Mouse (Mus musculus): ENCODE measurements around the gene Atoh8.

Atoh8 gene

GRCm38 (mm10) chr6:72254588-72255075, 19.3 kb upstream of the Atoh8 start:
- no peak for DNase-seq (ENCODE audit: low spot score)

GRCm38 (mm10) chr6:72253911-72254587, 18.7 kb upstream of the Atoh8 start:
- DNase-seq (ENCODE audit: low spot score) = no peak

DNA sequence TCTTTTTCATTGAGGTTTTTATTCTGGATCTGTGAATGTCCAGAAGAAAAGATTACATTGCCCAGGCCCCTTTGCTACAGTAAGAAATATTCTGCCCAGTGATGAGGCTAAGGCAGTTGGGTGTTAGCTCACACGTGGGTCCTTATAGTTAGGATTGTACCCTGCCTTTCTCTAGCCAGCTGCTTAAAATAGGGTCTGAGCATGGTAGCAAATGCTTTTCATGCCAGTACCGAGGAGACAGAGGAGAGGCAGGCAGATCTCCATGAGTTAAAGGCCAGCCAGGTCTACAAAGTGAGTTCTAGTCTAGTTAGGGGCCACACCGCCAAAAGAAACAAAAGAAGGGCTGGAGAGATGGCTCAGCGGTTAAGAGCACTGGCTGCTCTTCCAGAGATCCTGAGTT, 17.8 kb upstream of the Atoh8 start:
- DNase-seq (ENCODE audit: low spot score) = no peak

DNA sequence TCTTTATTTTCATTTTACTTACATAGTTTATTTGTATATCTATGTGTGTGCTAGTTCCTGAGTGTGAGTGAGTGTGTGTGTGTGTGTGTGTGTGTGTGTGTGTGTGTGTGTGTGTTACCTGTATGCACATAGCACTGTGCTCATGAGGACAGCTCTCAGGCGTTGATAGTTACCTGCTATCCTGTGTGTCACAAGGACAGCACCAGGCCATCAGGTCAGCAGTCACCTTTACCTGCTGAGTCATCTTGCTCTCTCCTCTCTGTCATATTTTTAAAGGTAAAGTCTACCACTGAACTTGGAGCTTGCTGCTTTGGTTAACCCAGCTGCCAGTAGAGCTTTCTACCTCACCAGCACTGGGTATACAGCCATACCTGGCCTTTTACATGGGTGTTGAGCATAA, 17.1 kb upstream of the Atoh8 start:
- no peak for DNase-seq (ENCODE audit: low spot score)

DNA sequence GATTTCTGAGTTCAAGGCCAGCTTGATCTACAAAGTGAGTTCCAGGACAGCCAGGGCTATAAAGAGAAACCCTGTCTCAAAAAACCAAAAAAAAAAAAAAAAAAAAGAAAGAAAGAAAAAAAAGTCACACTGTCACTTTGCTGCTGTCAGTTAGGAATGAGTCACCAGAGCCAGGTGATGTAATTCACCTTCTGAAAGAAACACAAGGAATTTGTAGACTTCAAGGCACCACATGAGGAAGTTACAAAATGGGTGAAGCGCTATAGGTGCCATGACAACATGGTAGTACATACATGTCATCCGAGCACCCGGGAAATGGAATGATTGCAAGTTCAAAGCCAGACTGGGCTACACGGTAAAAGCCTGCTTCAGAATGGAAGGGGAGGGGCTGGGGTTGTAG, 14.6 kb upstream of the Atoh8 start:
- no peak for DNase-seq (ENCODE audit: low spot score)

GRCm38 (mm10) chr6:72248150-72248914, 13.0 kb upstream of the Atoh8 start:
- no peak for DNase-seq (ENCODE audit: low spot score)

DNA sequence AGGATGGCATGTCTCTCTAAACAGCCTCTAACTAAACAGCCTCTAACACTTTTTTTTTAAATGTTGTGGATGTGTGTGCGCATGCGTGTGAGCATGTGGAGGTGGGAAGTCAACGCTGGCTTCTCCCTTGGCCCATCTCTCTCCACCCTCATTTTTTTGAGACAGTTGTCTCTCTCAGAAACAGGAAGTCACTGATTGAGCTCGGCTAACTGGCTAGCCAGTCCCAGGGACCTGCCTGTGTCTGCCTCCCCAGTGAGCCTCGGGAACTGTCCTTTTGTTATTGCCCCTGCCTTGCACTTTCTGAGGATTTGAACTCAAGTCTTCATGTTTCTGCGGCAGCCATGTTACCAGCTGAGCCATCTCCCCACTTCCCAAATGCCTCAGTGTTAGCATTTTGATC, 10.9 kb upstream of the Atoh8 start:
- no peak for DNase-seq (ENCODE audit: low spot score)

GRCm38 (mm10) chr6:72244569-72245285, 9.3 kb upstream of the Atoh8 start:
- peak; percentile 42 for DNase-seq (ENCODE audit: low spot score)

DNA sequence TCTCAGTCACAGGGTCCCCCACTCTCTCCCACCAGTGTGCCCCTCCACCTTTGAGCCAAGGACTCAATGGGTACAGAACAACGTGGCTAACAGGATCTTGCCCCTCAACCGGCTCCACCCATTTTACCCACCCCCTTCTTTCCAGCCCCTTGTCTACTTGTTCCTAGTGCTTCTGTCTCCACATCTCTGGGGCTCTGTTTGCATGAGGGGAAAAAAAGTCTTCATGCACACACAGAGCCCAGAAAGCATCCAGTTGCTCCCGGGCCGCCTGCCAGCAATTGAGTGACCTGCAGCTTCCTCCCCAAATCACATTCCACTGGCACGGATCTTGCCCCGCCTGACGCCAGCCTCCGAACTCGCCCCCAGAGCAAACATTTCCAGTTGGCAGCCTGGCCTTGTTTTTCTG, 8.8 kb upstream of the Atoh8 start:
- peak; percentile 92 for DNase-seq (ENCODE audit: low spot score)

DNA sequence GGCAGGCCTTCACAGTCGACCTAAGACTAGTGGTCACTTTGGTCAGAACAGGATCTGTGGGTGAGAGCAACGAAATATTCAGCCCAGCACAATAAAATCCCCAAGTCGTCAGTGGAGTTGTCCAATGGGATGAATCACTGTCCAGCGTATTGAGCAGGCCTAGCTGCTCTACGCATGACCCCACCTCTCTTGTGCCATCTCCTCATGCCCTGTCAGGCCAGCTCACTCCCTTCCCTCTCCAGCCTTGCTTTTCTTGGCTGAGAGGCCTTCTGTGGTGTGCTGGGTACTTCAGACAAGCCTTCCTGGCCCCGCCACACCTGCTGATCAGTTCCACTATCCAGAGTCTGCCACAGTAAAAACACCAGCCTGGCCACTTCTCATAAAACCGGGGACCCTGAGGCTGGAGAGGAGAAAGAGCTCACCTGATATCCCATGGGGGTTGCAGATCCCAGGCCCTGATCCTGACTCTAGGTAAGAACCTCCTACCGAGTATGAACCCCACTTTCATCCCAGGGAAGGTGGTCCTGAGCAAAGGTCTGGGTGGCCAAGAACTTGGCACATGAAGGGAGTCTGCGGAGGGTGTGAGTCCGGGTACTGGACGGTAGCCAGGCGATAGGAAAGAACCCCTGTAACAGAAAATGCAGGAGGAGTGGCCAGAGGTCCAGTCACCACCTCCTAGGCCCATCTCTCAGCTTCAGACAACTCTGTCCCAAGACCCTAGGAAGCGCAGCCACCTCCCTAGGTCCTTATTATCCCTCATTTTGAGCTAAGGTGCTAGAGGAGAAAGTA, 7.3 kb upstream of the Atoh8 start:
- no peak for DNase-seq (ENCODE audit: low spot score)

DNA sequence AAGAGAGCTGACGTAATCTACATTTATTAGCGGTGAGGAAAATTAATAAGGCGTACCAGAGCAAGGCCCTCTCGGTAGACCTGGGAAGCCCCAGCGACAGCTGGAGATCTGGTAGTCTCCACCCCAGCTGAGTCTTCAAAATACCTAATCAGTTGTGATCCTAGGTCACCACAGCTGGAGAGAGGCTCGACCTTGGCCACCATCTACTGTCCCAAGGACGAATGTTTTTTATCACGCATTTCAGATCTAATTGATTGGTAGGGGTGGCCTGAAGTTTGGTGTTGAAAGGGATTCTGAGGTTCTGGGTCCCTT, 6.4 kb upstream of the Atoh8 start:
- DNase-seq (ENCODE audit: low spot score) = no peak

GRCm38 (mm10) chr6:72241133-72241842, 5.9 kb upstream of the Atoh8 start:
- DNase-seq (ENCODE audit: low spot score) = peak; percentile 63

DNA sequence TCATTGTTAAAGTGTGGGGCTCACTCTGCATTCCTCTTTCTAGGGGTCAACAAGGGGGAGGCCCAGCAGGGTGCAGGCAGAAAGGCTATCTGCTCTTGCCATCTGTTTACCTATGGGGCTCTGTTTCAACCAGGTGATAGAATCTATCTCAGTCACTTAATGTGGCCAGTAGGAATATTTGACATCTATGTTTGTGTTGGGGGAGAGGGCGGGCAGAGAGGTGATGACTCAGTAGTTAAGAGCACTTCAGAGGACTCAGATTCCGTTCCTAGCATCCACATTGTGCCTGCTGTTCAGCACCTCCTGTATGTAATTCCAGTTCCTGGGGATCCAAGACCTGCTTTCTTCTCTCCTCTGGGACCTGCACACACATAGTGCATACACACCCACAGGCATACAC, 4.7 kb upstream of the Atoh8 start:
- DNase-seq (ENCODE audit: low spot score) = no peak

- DNase-seq (ENCODE audit: low spot score) = peak; percentile 83
These were observed 1.7 kb upstream of the Atoh8 start for GRCm38 (mm10) chr6:72237035-72237434.

GRCm38 (mm10) chr6:72235807-72236407, 530 bp upstream of the Atoh8 start:
- DNase-seq (ENCODE audit: low spot score) = no peak

DNA sequence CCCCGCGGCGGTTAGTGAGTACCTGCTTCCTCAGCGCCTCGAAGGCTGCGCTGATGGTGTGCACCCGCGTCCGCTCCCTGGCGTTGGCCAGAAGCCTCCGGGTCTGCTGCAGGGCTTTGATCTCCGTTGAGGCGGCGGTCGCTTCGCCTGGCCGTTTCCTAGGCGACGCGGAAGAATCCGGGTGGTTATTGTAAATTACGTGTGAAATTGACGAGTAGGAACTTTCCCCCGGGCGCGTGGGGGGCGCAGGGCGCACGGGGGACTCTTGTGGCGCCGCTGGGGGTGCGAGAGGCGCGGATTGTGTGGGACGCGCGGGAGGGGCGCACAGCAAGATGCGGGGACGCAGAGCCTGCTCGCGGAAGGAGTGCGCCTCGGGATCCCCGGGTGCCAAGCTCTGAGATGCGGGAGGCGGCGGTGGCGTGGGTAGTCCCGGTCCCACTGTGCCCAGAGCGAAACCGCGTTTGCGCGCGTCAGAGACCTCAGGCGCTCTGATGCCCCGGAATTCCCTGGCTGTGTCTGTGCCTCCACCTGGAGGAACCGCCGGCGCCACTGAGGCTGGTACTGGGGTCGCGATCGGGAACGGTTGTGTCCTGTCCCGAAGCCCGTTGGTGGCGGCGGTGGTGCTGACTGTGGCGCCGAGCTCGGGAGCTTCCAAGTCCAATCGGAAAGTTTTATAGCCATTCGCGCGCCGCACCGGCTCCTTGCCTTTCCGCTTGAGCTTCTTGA, 842 bp downstream of the Atoh8 start:
- DNase-seq (ENCODE audit: low spot score) = peak; percentile 58

- DNase-seq (ENCODE audit: low spot score) = no peak
These were observed 1.4 kb downstream of the Atoh8 start for GRCm38 (mm10) chr6:72233950-72234349.

- no peak for DNase-seq (ENCODE audit: low spot score)
These were observed 2.5 kb downstream of the Atoh8 start for GRCm38 (mm10) chr6:72232870-72233269.

DNA sequence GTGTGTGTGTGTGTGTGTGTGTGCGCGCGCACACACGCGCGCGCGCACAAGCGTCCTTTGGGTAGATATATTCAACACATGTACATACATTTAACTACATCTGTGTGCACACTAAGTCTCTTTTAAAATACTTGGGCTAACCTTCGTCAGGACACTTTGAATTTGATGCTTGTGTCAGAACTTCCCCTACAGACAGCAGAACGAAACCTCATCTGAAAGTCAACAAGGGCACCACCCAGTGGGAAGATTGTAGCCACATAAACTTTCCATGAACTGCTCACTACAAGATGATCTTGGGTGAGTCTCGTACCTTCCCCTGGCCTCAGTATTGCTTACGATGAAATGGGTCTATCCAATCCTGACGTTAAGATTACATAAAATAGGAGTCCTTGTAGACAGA, 3.0 kb downstream of the Atoh8 start:
- no peak for DNase-seq (ENCODE audit: low spot score)

GRCm38 (mm10) chr6:72230875-72231274, 4.5 kb downstream of the Atoh8 start:
- DNase-seq (ENCODE audit: low spot score) = no peak

Measured in ovary, postnatal 36 days (tissue).